Mouse (Mus musculus): ENCODE results near the gene Fbxo9.

- TF ChIP-seq CTCF (IDR thresholded peaks at IDR 0.05; ENCODE audit: low read depth, low read length) (no peak), TAL1 (conservative IDR thresholded peaks at IDR 0.05; ENCODE audit: low read depth, low read length) (no peak), GATA1 (IDR thresholded peaks at IDR 0.05; ENCODE audit: borderline replicate concordance, low read length) (no peak)
Measured at GRCm38 (mm10) chr9:78053821-78054220, 55.0 kb downstream of the Fbxo9 start.
